Mouse (Mus musculus): ENCODE measurements at regions not wholly inside any gene's neighbourhood (a gene's known extent, or its start where the extent isn't known, plus 50 kb on each side); places are given as distances from the start of the nearest gene placed in this dataset.

GRCm38 (mm10) chr3:103419761-103420620, 140.9 kb downstream of the Trim33 start:
- WGBS, result 18% methylated on average over 4 of the region's 4 CpGs
- 0 out of 2 replicates have a peak, but pooled peaks have one; percentile 31 for TF ChIP-seq EP300 (IDR thresholded peaks at IDR 0.05; ENCODE audit: insufficient read depth, low read depth, low read length)
- no peak for TF ChIP-seq POLR2A (IDR thresholded peaks at IDR 0.05; ENCODE audit: insufficient read depth, low read depth, low read length)
- peak; percentile 40 for TF ChIP-seq CTCF (IDR thresholded peaks at IDR 0.05)
- H3K27ac ChIP-seq, result peak overlapping the region; percentile 43; the same call in 1 of the 2 replicates
- H3K4me1 ChIP-seq (ENCODE audit: control insufficient read depth, insufficient read depth, low read length), result peaks cover 15% of the 10 kb centered on the region
- H3K9ac ChIP-seq (ENCODE audit: low read depth, low read length), result no peak overlapping the region
- H3K79me2 ChIP-seq (replicated peaks; ENCODE audit: control insufficient read depth, insufficient read depth, low read length), result no peaks in the 10 kb centered on the region
- DNase-seq, result peak; percentile 47 to 62
- H3K4me3 ChIP-seq, result no peak overlapping the region
- H3K36me3 ChIP-seq (ENCODE audit: control insufficient read depth, insufficient read depth, low read length), result no peaks in the 10 kb centered on the region; the same call in 1 of the 2 replicates
- intact Hi-C loops (cut with DNase I), result no loop called here
- H3K27me3 ChIP-seq (ENCODE audit: control insufficient read depth, insufficient read depth, low read length), result no peaks in the 10 kb centered on the region

GRCm38 (mm10) chr3:103420621-103421274, 141.7 kb downstream of the Trim33 start:
- peaks cover 15% of the 10 kb centered on the region for H3K4me1 ChIP-seq (ENCODE audit: control insufficient read depth, insufficient read depth, low read length)

GRCm38 (mm10) chr3:103421275-103421621, 142.2 kb downstream of the Trim33 start:
- no peaks in the 10 kb centered on the region; the same call in 1 of the 2 replicates for H3K36me3 ChIP-seq (ENCODE audit: control insufficient read depth, insufficient read depth, low read length)
- peak; percentile 19 to 29 for DNase-seq
- H3K4me1 ChIP-seq (ENCODE audit: control insufficient read depth, insufficient read depth, low read length), result peaks cover 15% of the 10 kb centered on the region
- H3K9ac ChIP-seq (ENCODE audit: low read depth, low read length), result no peak overlapping the region
- no peaks in the 10 kb centered on the region for H3K27me3 ChIP-seq (ENCODE audit: control insufficient read depth, insufficient read depth, low read length)
- WGBS, result 49% methylated on average over 9 of the region's 9 CpGs
- no peak for TF ChIP-seq POLR2A (IDR thresholded peaks at IDR 0.05; ENCODE audit: insufficient read depth, low read depth, low read length)
- H3K27ac ChIP-seq, result peak overlapping the region; percentile 29; the same call in 1 of the 2 replicates
- no peaks in the 10 kb centered on the region for H3K79me2 ChIP-seq (replicated peaks; ENCODE audit: control insufficient read depth, insufficient read depth, low read length)
- intact Hi-C loops (cut with DNase I), result no loop called here
- no peak overlapping the region for H3K4me3 ChIP-seq

More at GRCm38 (mm10) chr3:103420621-103421274, 141.7 kb downstream of the Trim33 start:
- Histone ChIP-seq H3K79me2 (replicated peaks; ENCODE audit: control insufficient read depth, insufficient read depth, low read length) (no peaks in the 10 kb centered on the region), H3K9ac (ENCODE audit: low read depth, low read length) (no peak overlapping the region), H3K36me3 (ENCODE audit: control insufficient read depth, insufficient read depth, low read length) (no peaks in the 10 kb centered on the region; the same call in 1 of the 2 replicates), H3K4me3 (no peak overlapping the region), H3K27ac (peak overlapping the region; percentile 29; the same call in 1 of the 2 replicates), H3K27me3 (ENCODE audit: control insufficient read depth, insufficient read depth, low read length) (no peaks in the 10 kb centered on the region)
- 40% methylated on average over 12 of the region's 12 CpGs for WGBS
- no peak for TF ChIP-seq POLR2A (IDR thresholded peaks at IDR 0.05; ENCODE audit: insufficient read depth, low read depth, low read length)
- TF ChIP-seq EP300 (IDR thresholded peaks at IDR 0.05; ENCODE audit: insufficient read depth, low read depth, low read length), result no peak
- TF ChIP-seq CTCF (IDR thresholded peaks at IDR 0.05), result no peak
- peak; percentile 31 to 35 for DNase-seq
- intact Hi-C loops (cut with DNase I), result no loop called here

- Histone ChIP-seq H3K4me1 (ENCODE audit: control insufficient read depth, insufficient read depth, low read length) (peaks cover 14% of the 10 kb centered on the region), H3K4me3 (no peak overlapping the region), H3K27ac (no peak overlapping the region), H3K36me3 (ENCODE audit: control insufficient read depth, insufficient read depth, low read length) (no peaks in the 10 kb centered on the region; the same call in 1 of the 2 replicates), H3K79me2 (replicated peaks; ENCODE audit: control insufficient read depth, insufficient read depth, low read length) (no peaks in the 10 kb centered on the region), H3K27me3 (ENCODE audit: control insufficient read depth, insufficient read depth, low read length) (no peaks in the 10 kb centered on the region), H3K9ac (ENCODE audit: low read depth, low read length) (no peak overlapping the region)
- 86% methylated on average over 12 of the region's 12 CpGs for WGBS
- intact Hi-C loops (cut with DNase I), result no loop called here
- no peak for DNase-seq
- TF ChIP-seq POLR2A (IDR thresholded peaks at IDR 0.05; ENCODE audit: insufficient read depth, low read depth, low read length) (no peak), CTCF (IDR thresholded peaks at IDR 0.05) (no peak), EP300 (IDR thresholded peaks at IDR 0.05; ENCODE audit: insufficient read depth, low read depth, low read length) (no peak)
Observed at GRCm38 (mm10) chr3:103422806-103423205, 143.7 kb downstream of the Trim33 start.

GRCm38 (mm10) chr3:103423290-103423689, 144.2 kb downstream of the Trim33 start:
- 95% methylated on average over 4 of the region's 4 CpGs for WGBS
- Histone ChIP-seq H3K27ac (no peak overlapping the region), H3K79me2 (replicated peaks; ENCODE audit: control insufficient read depth, insufficient read depth, low read length) (no peaks in the 10 kb centered on the region), H3K36me3 (ENCODE audit: control insufficient read depth, insufficient read depth, low read length) (no peaks in the 10 kb centered on the region; the same call in 1 of the 2 replicates), H3K27me3 (ENCODE audit: control insufficient read depth, insufficient read depth, low read length) (no peaks in the 10 kb centered on the region), H3K4me1 (ENCODE audit: control insufficient read depth, insufficient read depth, low read length) (peaks cover 14% of the 10 kb centered on the region), H3K9ac (ENCODE audit: low read depth, low read length) (no peak overlapping the region), H3K4me3 (no peak overlapping the region)
- no peak for DNase-seq
- intact Hi-C loops (cut with DNase I), result no loop called here
- TF ChIP-seq POLR2A (IDR thresholded peaks at IDR 0.05; ENCODE audit: insufficient read depth, low read depth, low read length), result no peak
- TF ChIP-seq CTCF (IDR thresholded peaks at IDR 0.05), result no peak
- no peak for TF ChIP-seq EP300 (IDR thresholded peaks at IDR 0.05; ENCODE audit: insufficient read depth, low read depth, low read length)
